Mouse (Mus musculus) mouse trophoblast stem cell (cell line): ENCODE results near the gene Zfp985.
"Not testable (repeated sequence)": the region's sequence is repeated elsewhere in the genome, so short reads cannot be mapped to it uniquely, and the experiment has no call there.

Experiments
- in situ Hi-C, 2 experiments: fragments of 300-500 bp; cut with MseI, MboI; formaldehyde crosslinking; loops; 2 replicates in 1 of 2; 3 replicates in 1 of 2; pipeline ENCODE4 v1.15.1; 2025

Zfp985 gene

DNA sequence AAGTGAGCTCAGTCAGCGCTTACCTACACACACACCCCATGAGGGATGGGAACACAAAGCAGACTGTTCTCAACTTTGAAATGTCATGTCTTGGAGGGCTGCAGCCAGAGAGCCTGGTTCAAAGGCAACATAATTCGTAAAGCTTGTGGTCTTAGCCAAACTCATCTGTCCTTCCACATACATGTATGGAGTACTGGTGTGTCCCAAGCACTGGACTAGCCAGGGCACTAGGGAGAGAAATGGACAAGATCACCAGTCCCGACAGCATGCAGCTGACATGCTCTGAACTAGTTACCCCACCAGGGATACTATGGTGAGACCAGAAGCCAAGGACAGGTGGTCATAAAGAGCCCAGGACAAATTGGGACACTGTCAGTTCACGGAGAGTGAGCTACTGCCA is 50.7 kb downstream of the Zfp985 start:
- in situ Hi-C loops, result loop anchor here in 1 of 2 experiments (25.0 kb wide), 1 partner anchor 267 kb away; no protein-coding TSS in a partner anchor

DNA sequence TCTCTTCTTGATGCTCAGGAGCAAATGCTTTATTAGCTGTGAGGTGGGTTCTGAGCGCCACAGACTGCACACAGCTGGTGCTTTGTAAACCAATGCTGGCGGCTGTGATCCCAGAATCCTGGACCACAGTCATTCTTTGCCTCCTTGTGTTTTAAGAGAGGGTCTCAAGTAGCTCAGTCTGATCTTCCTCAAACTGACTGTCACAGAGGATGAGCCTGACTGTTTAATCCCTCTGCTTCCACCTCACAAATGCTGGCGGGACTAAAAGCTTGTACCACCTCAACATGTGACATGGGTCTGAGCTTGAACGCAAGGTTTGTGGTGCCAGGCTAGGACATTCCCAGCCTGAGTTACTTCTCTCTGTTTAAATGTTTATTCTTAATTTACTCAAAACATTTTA is 52.4 kb downstream of the Zfp985 start:
- in situ Hi-C loops, result loop anchor here in 1 of 2 experiments (25.0 kb wide), 1 partner anchor 268 kb away; no protein-coding TSS in a partner anchor

DNA sequence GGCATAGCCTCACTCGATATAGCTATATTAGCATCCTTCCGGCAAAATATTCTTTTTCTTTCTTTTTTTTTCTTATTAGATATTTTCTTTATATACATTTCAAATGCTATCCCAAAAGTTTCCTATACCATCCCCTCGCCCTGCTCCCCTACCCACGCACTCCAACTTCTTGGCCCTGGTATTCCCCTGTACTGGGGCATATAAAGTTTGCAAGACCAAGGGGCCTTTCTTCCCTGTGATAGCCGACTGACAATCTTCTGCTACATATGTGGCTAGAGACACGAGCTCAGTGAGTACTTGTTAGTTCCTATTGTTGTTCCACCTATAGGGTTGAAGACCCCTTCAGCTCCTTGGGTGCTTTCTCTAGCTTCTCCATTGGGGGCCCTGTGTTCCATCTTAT is 53.4 kb downstream of the Zfp985 start:
- in situ Hi-C loops, result loop anchor here in 1 of 2 experiments (25.0 kb wide), 1 partner anchor 269 kb away; no protein-coding TSS in a partner anchor

GRCm38 (mm10) chr4:147633818-147634262 is 80.8 kb downstream of the Zfp985 start:
- in situ Hi-C loops, result not testable (repeated sequence)
